In the genomic region with DNA sequence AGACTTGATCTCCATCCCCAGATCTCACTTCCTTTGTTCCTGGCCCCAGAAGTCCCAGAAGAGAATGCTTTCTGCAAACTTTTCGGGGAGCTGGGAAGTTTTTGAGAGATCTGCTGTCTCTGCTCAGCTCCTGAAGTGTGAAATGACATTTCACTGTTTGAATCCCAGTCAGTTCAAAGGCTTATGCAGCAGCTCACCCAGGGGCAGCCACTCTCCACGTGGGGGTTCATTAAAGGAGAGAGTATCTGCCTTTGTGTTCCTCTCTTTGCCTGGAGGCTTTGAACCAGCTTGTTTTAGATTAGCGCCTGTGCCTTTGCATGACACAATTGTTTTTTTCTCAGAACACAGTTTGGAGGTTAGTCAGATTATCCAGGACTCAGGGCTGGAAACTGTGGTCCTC, we compare ENCODE assay signal across 14 mouse cellular contexts.
"Had no signal": no experiment of that assay in that cellular context is flagged by ENCODE, and none has a peak within 500 bp of the region (broad histone marks: within the 10 kb centered on the region; RNA-seq: fewer than 3 reads in every experiment).

No protein-coding gene starts in this region.

- H3K27me3 ChIP-seq: neural tube, embryonic 15.5 days had no signal

- H3K4me1 ChIP-seq: limb, embryonic 10.5 days; liver, embryonic 15.5 days; megakaryocyte, embryonic 14.5 days had no signal

- H3K9me3 ChIP-seq: limb, embryonic 10.5 days; liver, embryonic 15.5 days; neural tube, embryonic 15.5 days had no signal

- H3K9ac ChIP-seq: liver, embryonic 15.5 days; lung, embryonic 14.5 days; neural tube, embryonic 15.5 days had no signal

- H3K4me3 ChIP-seq: left cerebral cortex, adult 2 months; limb, embryonic 10.5 days; liver, embryonic 15.5 days; megakaryocyte, embryonic 14.5 days; myocyte; neural tube, embryonic 15.5 days had no signal

- H3K36me3 ChIP-seq: limb, embryonic 10.5 days; liver, embryonic 15.5 days; neural tube, embryonic 15.5 days had no signal

- H3K27ac ChIP-seq: left cerebral cortex, adult 2 months; limb, embryonic 10.5 days; liver, embryonic 15.5 days; macrophage; neural tube, embryonic 15.5 days; stomach, postnatal 0 days had no signal

- DNase-seq: kidney, adult 18-20 months; kidney, postnatal 10 days; lung, embryonic 14.5 days; lung, postnatal 14 days; thymus, postnatal 4 days had no signal

- H3K4me2 ChIP-seq: liver, embryonic 11.5 days; liver, embryonic 15.5 days; lung, embryonic 14.5 days; neural tube, embryonic 15.5 days had no signal
